Mouse (Mus musculus): ENCODE measurements around the gene Riox2.
A peak's percentile ranks its signal among the peaks of the same experiment; 100 is the strongest.

The Riox2 gene

GRCm38 (mm10) chr16:59517447-59518219, 46.1 kb downstream of the Riox2 start:
- peak in 1 of 2 experiments; percentile 40 for DNase-seq (ENCODE audit: low spot score in 2 of 2)

DNA sequence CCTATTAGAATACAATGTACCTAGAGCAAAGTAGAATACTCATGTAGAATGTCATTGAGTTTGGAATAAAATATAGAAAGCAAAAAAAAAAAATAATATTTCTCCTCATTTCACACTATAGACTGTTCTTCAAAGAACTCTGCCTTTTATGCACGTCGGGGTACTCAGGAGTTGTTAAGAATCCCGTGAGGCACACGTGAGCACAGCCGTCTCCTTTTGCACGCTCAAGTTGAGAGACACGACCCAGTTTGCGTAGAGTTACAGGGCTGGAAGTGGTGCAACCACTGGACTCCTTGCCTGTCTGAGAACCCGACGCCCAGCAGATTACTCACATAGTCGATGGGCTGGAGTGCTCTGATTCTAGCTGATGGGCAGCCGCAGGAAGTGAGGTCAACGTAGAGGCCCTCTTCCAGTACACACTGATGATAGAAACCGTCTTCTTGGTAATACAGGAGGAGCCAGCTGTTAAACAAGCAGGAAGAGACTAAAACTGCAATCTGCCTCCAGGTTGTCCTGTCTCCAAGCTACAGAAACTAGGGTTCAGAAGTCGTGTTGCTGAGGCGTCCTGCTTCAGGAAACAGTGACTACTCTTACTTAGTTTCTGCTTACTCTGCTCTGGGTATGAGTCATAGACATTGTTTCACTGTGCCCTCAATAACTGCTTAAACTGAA, 50.3 kb downstream of the Riox2 start:
- DNase-seq (ENCODE audit: low spot score in 2 of 2), result no peak

DNA sequence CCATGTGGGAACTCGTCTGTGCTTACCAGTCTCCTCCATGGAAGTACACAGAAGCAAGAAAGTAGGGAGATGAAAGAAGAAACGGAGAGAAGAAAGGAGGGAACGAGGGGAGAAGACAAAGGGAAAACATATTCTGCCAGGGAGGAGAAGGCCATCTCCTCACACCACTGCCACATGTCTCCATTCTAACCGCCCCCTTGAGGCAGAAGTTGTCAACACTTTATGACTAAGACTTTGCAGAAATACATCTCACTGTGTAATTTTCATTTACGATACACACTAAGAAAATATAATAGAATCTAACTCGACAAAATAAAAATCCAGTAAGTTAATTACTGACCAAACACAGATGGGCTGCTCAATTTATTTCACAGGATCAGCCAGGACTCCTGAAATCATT, 55.4 kb downstream of the Riox2 start:
- no peak for DNase-seq (ENCODE audit: low spot score in 2 of 2)

DNA sequence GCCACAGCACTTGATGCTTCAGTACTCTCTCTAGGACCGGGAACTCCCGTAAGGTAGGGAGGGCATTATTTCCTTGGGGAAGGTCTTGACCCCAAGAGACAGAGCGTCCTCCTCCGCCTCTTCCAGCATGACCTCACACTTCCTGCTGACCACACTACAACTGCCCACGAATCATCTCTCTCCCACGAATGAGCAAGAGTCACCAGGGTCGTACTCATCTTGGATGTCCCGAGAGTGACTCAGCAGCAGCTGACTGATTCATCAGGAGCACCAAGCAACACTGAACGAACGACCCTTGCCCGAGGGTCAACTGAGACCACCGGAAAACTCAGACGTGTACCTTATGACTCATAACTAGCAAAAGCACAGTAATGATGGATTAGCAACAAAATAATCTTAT, 58.0 kb downstream of the Riox2 start:
- DNase-seq (ENCODE audit: low spot score in 2 of 2), result no peak

GRCm38 (mm10) chr16:59531243-59531642, 59.7 kb downstream of the Riox2 start:
- no peak for DNase-seq (ENCODE audit: low spot score in 2 of 2)

GRCm38 (mm10) chr16:59532561-59532960, 61.0 kb downstream of the Riox2 start:
- DNase-seq (ENCODE audit: low spot score in 2 of 2), result no peak

DNA sequence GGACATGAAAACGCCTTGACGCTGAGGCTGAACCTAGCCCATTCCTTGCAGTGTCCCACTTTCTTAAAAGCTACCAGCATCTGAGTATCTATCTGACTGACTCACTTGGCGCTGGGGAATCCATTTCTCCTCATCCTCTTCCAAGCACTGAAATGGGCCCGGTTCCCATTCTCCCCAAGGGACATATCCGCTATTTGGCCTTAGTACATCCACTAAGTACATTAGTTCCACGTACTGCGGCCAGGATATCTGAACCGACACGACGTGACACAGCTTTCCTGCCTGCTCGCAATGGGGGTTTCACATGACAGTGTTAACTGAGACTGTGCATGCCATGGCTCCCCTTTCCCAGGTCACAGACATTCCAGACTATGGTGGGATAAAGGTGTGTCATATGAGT, 62.8 kb downstream of the Riox2 start:
- DNase-seq (ENCODE audit: low spot score in 2 of 2), result no peak

GRCm38 (mm10) chr16:59535673-59536072, 64.1 kb downstream of the Riox2 start:
- no peak for DNase-seq (ENCODE audit: low spot score in 2 of 2)

- no peak for DNase-seq (ENCODE audit: low spot score in 2 of 2)
These were observed 69.4 kb downstream of the Riox2 start for GRCm38 (mm10) chr16:59540944-59541343.

GRCm38 (mm10) chr16:59541382-59541781, 69.8 kb downstream of the Riox2 start:
- no peak for DNase-seq (ENCODE audit: low spot score in 2 of 2)

Measured in spleen, postnatal 10 days (tissue).